Mouse (Mus musculus): ENCODE measurements around the gene Gm21972.
A peak's percentile ranks its signal among the peaks of the same experiment; 100 is the strongest.

Gm21972 gene

DNA sequence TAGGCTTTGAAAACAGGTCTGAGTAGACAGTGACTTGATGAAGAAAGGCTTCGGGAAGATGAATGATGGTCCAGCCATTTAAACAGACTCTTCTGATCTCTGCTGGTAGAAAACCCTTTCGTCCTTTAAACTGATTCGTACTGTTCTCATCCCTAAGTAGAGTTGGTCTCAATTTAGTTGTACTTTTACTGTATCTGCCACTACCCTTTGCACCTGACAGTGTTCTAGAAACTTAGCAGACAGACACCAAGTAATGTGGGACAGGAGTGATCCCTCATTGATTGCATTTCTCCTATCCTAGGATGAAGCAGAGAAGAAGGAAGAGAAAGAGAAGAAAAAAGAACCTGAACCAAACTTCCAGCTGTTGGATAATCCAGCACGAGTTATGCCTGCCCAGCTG is at the start of gene Gm21972:
TSS of gene Gm21972 (plus strand) at position 301 of the 400 bp plus-strand sequence.
- DNase-seq (ENCODE audit: low spot score in 2 of 2): no peak

DNA sequence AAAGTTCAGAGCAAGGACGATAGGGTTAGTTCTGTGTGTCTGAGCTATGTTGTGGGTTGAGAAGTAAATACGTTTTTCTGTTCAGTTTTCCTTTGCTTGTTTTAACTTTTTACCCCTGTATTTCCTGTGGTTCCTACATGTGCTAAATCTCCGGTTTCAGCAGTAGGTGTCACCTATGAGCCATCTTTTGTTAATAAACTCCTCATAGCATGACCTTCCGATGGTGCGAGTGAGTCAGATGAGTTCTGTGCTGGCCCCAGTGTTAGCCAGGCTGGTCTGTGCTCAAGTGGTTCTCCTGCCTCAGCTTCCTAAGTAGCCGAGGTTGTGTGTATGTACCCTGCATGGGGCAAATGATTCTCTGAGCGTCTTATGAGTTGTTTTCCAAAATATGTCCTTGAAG is 39.0 kb upstream of the Gm21972 start:
- no peak for DNase-seq (ENCODE audit: low spot score in 2 of 2)

DNA sequence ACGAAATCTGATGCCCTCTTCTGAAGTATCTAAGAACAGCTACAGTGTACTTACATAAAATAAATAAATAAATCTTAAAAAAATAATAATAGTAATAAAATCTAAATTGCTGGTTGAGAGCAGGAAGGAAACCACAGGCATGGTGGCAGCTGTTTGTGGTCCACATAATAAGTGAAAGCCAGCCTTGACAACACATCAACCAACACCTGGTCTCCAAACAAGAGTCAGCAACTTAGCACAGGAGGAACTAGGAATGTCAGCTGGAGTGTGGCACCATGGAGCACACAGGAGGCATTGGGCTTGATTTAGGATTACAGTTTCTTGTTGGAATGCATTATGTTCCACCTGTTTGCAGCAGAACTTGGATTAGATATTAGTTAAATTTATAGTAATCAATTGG is 28.4 kb upstream of the Gm21972 start:
- no peak for DNase-seq (ENCODE audit: low spot score in 2 of 2)

DNA sequence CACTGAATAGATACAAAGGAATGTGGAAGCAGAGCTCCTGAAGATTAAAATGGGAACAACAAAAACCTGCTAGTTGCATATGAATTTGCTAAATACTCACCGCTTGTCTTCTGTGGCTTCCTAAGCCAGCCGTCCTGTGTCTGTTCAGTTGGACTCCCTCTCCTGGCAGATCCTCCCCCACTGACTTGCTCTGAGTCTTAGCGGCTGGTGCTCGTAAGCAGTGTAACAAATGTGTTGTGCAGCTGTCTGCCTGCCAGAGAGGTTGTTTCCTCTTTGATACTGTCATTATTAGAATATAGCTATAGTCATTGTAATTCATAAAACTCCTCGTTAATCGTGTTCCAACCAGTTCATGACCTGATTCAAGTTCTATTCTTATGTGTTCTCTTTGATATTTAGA is 21.7 kb upstream of the Gm21972 start, which contains the start of gene Htr2b:
TSS of gene Htr2b (minus strand) at position 192 of the 400 bp plus-strand sequence.
- peak in 1 of 2 experiments; percentile 1 for DNase-seq (ENCODE audit: low spot score in 2 of 2)

DNA sequence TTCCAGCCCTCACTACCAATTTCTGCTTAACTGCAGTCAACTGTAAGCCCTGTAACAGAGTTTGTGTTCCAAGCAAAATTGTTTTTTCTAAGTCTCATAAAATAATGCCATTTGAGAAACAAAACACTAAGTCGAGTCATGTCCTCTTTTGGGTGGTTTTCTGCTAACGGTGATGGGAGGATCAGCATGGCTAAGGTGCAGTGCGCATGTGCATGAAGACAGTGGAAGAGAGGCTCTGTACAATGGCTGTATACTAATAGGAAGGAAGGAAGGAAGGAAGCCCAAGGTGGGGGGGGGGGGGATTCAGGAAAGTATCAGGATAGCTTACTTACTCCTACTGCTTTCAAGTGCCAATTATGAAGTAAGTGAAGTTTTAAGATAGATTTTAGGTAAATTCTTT is 19.3 kb upstream of the Gm21972 start:
- no peak for DNase-seq (ENCODE audit: low spot score in 2 of 2)

DNA sequence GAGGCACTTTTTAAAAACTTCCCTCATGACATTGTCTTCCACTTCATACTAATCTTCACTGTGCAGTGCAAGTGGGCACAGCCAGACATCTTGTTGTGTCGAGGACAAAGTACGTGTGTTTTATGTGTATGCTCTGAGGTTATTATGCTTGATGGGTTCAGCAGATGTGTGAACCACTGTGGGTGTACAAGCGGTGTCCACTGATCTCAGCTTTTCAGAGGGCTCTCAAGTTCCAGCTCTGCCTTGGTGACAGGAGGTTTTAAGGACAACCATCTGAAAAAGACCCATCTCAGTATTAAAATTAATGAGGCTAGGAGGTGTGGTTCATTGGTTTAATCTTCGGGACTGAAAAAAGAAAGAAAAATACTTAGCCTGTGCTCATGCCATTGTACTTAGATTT is 13.9 kb upstream of the Gm21972 start:
- DNase-seq (ENCODE audit: low spot score in 2 of 2): no peak

DNA sequence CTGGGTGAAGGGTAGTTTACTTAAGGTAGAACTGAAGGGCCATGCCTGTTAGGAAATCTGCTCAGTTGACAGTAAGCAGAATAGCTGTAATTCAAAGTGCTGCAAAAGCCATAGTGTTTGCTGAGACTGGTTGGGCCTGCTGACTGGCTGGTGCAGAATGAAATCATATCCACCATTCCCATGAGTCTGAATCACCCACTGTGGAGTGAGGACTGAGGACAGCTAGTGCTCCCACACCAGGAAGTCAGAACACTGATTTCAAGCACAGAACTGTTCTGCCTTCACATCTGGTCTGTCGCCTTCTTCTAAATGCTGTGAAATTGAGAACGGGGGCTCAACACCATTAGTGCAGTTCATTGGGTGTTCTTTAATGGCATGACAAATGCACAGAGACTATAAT is 7.4 kb upstream of the Gm21972 start:
- no peak for DNase-seq (ENCODE audit: low spot score in 2 of 2)

DNA sequence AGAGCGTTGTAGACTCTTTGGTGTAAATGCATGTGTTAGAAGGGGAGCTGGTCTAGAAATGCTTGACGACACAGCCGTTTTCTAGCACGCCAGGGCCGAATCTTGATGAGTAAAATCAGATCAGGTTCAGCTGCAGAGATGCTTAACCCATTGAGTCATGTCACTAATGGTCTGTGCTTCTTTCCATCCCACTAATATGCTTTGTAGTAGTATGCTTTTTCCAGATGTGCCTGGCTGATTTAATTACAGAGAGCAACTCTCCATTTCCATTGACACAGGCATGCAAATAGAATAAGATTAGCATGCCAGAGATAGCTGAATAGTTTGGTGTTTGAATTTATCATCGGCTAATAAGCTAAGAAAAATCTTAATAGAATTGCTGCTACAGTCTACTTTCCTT is 1.9 kb downstream of the Gm21972 start:
- DNase-seq (ENCODE audit: low spot score in 2 of 2): no peak

DNA sequence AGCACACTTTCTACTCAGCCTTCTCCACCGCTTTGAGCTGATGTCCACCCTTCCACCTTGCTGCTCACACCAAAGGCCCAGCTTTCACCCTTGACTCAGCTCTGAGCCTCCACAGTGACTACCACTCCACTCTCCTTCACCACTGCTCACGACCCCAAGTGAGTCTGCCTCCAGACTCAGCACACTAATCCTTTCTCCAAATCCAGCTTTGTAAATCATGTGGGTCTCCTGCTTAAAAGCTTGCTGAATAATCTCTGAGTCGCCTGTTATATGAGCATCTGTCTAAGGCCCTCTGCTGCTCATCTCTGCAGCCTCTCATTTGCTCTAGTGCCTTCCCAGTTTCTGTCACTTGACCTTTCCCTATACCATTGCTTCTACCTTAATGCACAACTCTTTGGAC is 7.6 kb downstream of the Gm21972 start:
- no peak for DNase-seq (ENCODE audit: low spot score in 2 of 2)

DNA sequence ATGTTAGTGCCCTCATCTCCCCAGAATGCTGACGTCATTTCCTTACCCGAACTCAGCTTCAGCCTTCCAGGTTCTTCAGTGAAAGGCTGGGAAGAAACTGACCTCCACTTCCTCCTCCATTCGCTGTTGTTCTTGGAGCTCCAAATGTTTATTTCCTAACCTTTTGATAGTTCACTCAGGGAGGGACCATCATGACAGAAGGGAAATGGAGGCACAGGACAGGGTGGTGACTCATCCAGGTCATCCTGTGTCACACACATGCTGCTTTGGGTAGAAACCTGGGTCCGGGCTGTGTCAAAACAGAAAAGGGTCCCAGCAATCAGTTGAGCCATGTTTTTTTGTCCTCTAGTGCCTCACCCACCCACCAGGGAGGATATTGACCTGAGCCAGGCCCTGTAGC is 9.7 kb downstream of the Gm21972 start:
- no peak for DNase-seq (ENCODE audit: low spot score in 2 of 2)

DNA sequence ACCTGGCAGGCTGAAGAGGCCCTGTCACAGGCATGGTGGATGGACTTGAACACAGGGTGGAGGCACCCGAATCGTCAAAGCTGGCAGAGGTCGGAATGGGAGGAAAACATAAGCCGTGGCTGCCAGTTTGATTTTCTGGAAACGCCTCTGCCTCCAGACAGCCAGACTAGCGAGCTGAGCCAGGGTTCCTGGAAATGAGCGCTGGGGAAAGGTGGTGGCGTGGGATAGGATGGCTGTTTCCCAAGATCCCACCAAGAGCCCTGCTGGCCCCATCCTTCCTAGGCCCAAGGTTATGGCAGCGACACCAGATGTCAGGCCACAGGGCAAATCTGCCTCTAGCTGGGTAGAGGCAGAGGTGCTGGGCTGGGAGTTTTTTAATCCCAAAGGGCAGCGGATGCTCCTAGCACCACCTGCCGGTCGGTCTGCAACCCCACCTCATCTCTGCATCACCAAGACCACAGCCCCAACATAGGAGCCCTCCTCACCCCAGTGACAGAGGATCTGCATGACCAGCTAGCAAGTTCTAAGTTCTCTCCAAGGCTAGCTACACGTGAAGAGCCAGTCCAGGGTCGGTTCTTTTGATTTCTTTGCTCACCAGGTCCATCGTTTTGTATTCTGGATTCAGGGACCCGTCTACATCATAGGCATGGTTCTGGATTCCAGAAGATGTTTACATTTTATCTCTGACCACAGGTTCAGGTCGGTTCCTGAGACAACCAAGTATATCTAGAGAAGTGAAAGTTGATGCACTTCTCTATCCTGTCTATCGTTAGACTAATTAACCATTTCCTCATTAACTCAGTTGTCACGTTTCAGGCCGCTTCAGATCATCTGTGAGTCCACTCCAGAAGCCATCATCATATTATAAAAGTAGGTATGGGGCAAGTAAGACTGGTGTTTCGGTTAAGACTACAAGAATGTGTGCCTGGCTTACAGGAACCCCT is 10.8 kb downstream of the Gm21972 start:
- DNase-seq (ENCODE audit: low spot score in 2 of 2): no peak

DNA sequence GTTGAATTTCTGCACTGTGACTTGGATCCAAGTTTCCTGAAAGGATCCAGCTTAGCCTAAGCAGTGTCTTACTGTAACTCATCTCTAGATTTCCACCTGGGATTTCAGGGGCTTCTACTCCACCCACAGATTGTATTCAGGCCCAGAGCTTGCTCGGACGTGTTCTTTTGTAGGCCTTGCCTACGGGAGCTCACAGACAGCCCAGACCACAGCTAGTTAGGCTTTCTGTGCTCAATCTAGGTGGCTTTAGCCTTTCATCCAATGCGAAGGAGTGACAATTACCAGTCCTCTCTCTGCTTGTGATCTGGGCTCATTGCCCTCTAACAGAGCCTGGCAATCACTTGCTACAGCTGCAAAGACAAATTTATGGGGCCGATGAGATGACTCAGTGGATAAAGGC is 12.9 kb downstream of the Gm21972 start:
- no peak for DNase-seq (ENCODE audit: low spot score in 2 of 2)

DNA sequence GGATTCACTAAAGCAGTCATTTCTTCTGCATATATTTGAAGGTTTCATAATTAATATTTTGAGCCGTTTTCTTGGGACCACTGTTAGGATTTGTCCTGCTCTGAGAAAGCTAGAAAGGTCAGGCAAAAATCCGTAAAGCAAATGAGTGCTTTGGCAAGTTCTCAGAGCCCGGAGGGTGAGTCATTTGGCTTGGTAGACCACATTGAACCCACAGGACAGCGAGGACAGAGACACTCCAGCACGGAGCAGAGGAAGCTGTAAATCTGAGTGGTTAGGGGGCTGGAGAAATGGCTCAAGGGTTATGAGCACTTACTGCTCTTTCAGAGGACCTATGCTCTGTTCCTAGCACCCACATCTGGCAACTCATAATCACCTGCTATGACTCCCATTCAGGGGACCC is 14.1 kb downstream of the Gm21972 start:
- DNase-seq (ENCODE audit: low spot score in 2 of 2): no peak

DNA sequence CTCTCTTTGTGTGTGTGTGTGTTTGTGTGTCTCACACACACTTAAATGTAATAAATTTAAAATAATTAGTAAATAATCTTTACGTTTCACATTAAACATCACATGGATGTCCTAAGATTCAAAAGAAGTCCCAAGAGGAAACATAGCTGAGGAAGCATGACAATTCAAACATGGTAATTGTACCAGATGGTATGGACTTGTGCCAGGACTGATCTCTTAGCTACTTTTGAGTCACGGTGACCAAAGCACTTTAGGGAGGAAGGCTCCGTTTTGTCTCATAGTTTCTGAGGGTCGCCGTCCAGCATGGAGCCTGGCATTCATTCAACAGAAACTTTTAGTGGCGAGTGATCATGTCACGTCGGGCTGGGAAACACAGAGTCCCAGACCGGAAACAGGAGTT is 14.7 kb downstream of the Gm21972 start:
- DNase-seq (ENCODE audit: low spot score in 2 of 2): no peak

DNA sequence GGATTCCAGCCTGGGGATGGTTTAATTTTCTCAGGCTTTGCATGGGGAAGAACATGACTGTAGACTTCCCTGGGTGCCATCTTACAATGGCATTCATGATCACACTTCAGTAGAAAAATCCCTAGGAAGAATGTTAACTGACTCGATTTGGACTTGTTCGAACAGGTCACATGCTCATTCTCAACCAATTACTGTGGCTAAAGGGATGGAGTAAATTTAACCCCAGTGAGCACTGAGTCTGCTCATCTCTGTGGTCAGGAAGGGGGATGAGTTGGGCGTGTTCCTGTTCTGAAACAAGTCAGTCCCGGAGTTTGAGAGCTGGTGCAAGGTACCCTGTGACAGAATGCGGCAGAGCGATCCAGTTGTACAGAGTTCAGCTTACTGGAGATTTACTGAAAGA is 17.5 kb downstream of the Gm21972 start:
- no peak for DNase-seq (ENCODE audit: low spot score in 2 of 2)

DNA sequence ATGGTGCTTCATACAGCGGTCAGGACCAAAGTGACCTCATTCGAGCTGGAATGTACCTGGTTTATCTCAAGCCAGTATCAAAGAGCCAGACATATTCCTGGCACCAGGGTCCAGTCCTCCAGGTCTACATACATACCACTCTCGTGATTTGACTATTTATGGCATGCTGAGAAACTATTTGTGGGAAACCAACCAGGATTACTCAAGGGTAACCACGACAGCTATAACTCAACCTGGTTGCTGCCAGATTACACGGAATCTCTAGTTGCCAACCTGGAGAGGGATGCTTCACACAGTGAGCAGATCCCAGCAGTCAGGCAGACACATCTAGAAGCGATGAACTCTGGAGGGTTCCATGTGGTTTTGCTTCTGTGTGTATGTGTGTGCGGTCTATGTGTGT is 17.9 kb downstream of the Gm21972 start:
- no peak for DNase-seq (ENCODE audit: low spot score in 2 of 2)

DNA sequence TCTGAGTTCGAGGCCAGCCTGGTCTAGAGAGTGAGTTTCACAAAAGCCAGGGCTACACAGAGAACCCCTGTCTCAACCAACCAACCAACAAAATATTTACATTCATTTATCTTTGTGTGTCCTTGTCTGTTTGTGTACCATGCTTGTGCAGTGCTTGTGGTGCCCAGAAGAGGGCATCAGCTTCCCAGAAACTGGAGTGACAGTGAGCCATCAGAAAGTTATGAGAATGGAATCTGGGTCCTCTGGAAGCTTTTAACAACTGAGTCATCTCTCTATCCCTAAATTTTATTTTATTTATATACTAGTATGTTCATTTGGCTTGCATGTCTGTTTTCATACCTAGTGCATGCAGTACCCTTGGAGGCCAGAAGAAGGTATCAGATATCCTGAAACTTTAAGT is 19.2 kb downstream of the Gm21972 start:
- DNase-seq (ENCODE audit: low spot score in 2 of 2): no peak

DNA sequence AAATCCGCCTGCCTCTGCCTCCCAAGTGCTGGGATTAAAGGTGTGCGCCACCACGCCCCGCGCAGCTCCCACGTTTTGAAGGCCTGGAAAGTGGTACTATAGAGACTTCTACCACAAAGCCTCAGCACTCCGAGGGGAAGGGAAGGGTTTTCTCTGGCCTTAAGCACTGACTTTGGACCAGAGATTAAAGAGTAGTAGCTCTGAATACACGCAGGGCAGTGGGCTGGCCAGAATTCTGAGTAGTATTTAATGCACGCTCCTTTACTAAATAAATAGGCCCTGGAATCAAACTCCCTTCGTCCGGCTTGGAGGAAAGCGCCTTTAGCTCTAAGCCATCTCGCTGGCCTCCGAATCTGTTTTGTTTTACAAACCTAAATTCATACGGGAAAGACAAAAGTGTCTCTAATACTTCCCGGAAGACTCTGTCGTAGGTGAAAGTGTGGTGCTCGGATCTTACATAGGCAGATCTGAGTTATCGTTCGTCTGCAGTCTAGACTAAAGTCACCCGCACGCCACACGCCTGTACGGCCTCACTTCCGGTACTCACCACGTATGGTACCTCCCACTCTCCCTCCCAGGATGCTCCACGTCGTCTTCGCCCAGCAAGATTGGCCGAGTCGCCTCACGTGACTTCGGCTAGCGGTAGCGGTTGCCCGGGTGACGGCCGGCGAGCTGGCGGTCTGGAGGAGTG is 20.8 kb downstream of the Gm21972 start, which contains the start of gene Armc9:
TSS of gene Armc9 (plus strand) at position 648 of the 691 bp plus-strand sequence.
- peak; percentile 89 to 93 for DNase-seq (ENCODE audit: low spot score in 2 of 2)

DNA sequence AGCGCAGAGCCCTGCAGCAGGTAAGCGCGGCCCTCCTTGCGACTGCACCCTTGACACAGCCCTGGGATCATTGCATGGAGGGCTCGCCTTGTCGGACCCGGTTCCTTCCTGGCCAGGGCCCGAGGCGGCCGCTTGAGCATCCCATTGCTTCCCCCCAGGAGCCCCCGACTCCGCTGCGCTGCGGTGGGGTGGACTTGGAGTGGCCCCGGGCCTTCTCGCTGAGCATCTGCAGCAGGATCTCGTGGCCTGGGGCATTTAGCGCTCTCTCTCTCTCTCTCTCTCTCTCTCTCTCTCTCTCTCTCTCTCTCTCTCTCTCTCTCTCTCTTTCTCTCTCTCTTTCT is 21.4 kb downstream of the Gm21972 start:
- no peak for DNase-seq (ENCODE audit: low spot score in 2 of 2)

DNA sequence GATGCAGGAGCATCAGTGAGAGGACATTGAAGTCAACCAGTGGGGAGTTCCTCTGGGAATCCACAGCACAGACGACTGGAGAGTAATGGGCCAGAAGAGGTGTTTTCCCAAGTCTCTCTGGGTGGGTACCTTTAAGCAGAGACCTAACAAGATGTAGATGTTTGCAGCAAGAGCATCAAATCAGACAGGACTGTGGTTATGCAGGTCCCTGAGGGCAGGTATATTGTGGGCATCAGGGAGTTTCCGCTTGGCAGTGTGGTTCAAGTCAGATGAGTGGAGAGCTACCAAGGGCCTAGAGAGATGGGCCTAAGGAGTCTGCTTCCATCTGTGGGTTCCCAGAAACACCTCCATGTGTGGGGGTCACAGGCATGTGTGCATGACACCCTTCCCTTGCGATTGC is 22.6 kb downstream of the Gm21972 start:
- no peak for DNase-seq (ENCODE audit: low spot score in 2 of 2)

DNA sequence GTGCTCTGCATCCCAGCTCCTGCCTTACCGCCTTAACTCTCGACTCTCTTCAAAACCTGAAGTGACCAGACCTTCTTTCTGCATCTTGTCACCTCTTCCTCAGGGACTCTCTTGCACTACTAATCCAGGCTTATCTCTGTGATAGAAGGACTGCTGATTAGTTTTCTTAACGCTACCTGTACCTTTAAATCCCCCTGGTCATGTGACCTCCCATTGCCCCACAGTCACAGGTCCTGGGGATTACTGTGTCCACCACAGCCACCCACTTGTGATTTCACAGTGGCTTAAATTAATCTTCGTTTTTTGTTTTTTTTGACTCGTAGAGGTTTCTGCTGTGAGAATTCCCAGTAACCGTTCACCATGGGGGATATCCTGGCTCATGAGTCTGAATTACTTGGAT is 23.2 kb downstream of the Gm21972 start:
- DNase-seq (ENCODE audit: low spot score in 2 of 2): no peak

DNA sequence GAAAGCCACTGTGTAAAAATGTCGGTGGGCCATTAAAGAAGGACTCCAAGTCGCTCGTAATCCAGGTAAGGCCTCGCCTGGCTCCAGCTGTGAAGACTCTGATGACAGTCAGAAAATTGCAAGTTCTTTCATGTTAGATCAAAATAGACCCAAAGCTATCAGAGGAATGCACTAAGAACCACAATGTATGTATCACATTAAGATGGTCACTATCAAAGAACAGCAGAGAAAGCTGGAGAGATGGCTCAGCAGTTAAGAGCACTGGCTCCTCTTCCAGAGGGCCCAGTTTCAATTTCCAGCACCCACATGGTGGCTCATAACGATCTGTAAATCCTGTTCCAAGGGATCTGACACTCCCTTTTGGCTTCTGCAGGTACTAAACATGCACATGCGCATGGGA is 26.6 kb downstream of the Gm21972 start:
- no peak for DNase-seq (ENCODE audit: low spot score in 2 of 2)

DNA sequence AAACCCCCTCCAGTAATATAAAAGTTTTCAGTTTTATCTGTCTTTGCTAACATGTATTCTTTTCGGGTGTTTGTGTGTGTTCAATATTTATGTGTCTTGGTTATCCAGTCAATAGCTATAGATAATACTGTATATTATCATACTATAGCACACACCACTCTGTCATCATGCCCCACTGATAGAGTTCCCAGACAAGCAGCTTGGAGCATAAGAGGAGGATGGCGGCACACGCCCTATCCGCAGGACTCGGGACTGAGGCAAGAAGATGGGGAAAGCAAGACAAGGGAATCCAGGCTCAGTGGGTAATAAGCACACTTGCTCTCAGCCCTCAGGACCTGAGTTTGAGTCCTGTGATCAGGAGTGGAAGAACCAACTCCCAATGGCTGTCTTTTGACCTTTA is 27.0 kb downstream of the Gm21972 start:
- no peak for DNase-seq (ENCODE audit: low spot score in 2 of 2)

Data from spleen, postnatal 14 days (tissue).